Mouse (Mus musculus): Measurements from ENCODE around the gene Cic. TPM values are rescaled to one million over a fixed set of nuclear protein-coding genes. Genes with fewer than 3 reads are reported as not detected.
"Not testable (repeated sequence)": the region's sequence is repeated elsewhere in the genome, so short reads cannot be mapped to it uniquely, and the experiment has no call there.

Cic gene
- total RNA-seq, 2 experiments from 2014 or later = 88.4 to 90.5 TPM

DNA sequence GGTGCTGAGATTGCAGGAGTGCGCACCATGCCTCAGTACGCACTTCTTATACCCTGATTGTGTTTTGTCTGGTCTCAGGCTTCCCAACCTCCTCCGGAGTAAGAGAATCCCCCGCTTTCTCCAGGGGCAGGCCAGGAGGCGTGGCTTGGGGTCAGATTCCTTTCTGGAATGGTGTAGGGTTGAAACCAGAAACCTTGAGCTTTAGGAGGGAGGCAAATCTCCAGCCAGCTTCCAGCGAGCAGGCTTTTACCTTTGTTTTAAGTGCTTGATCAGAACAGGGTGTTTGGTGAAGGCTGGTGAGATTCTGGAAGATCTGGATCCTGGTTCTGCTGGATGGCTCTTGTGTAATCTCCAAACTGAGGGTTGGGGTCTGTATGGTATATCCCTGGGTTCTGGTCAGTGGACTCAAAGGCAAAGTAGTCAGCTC is 54.6 kb downstream of the Cic start:
- peak; percentile 34 to 42 for DNase-seq
- intact Hi-C loops (cut with DNase I) = no loop called here

DNA sequence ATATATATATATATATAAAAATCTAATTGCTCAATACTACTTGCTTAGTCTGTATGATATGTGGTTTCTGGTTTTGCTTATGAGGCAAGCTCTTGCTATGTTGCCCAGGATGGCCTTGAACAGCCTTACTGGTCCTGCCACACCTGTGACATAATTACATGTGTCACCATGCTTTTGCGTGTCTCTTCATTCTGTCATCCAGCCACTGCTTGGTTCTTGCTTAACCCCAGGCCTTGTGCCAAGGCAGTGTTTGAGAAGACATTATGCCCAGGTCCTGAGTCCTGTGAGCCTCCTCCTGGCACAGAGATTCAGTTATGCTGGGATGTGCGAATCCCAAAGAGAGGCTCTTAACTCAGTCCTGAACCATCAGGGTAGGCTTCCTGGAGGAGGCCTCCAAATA is 55.7 kb downstream of the Cic start:
- intact Hi-C loops (cut with DNase I) = no loop called here

DNA sequence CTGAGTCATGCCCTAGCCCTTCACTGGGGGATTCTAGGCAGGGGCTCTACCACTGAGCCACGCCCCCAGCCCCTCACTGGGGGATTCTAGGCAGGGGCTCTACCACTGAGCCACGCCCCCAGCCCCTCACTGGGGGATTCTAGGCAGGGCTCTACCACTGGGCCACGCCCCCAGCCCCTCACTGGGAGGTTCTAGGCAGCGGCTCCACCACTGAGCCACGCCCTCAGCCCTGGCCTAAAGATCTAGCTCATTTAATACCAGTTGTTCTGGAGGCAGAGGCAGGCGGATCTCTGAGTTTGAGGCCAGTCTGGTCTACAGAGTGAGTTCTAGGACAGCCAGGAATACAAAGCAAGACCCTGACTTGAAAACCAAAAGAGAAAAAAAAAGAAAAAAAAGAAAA is 57.9 kb downstream of the Cic start:
- DNase-seq; intact Hi-C loops (cut with DNase I): not testable (repeated sequence)

More for the DNA sequence above, 55.7 kb downstream of the Cic start:
- no peak for DNase-seq

DNA sequence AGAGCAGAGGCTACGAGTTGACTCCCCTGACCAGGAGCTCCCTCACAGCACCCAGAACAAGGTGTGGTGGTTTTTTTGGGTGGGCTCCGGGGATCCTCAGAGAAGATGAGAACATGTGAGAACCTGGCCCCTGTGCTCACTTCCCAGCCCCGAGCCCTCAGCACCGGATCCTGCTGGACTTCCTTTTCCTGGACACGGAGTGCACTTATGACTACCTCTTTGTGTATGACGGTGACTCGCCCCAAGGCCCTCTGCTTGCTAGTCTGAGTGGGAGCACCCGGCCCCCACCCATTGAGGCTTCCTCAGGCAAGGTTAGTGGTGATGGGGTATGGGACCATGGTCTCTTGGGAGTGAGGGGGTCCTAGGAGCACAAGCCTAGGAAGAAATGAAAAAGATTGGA is 58.7 kb downstream of the Cic start:
- intact Hi-C loops (cut with DNase I) = no loop called here
- no peak for DNase-seq

DNA sequence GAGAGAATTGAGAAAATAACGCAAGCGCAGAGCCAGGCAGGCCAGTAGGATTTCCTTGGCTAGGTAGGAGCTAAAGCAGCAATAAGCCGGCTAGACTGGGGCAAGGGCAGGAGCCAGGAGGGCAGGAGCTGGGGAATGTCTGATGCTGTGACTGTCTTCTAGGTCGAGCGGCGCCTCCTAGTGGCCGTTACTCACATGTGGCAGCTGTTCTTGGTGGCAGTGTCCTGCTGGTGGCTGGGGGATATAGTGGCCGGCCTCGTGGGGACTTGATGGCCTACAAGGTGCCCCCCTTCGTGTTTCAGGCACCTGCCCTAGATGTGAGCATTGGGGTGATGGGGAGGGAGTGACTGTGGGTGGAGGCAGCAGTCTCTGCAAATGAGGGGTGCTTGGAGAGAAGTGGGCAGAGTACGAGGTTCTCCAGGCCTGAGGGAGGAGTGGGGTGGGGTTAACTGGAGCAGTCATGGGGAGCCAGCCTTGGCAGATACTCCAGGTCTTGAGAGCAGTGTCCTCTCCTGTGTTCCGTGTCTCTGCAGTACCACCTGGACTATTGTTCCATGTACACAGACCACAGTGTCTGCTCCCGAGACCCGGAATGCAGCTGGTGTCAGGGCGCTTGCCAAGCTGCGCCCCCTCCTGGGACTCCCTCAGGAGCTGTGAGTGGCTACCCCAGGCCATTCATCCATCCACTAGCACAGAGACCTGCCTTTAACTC is 66.2 kb downstream of the Cic start:
- intact Hi-C loops (cut with DNase I) = loop anchor here (1.0 to 10.0 kb wide), 2 partner anchors 200 to 229 kb away; no protein-coding TSS in a partner anchor

DNA sequence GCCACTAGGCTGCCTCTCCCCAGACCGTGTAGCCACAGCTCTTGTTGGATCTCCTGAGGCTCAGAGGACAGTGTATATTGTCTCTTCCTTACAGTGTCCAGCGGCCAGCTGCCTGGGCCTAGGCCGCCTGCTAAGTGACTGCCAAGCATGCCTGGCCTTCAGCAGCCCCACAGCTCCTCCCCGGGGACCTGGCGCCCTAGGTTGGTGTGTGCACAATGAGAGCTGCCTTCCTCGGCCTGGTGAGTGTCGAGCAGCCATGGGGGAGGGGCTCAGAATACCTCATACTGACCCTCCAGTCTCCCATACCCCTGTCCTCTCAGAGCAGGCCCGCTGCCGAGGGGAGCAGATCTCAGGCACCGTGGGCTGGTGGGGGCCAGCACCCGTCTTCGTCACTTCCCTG is 67.0 kb downstream of the Cic start:
- no peak for DNase-seq
- intact Hi-C loops (cut with DNase I) = loop anchor here (10.0 kb wide), 1 partner anchor 230 kb away; no protein-coding TSS in a partner anchor

More for the DNA sequence above, 66.2 kb downstream of the Cic start:
- DNase-seq = peak; percentile 74 to 83

DNA sequence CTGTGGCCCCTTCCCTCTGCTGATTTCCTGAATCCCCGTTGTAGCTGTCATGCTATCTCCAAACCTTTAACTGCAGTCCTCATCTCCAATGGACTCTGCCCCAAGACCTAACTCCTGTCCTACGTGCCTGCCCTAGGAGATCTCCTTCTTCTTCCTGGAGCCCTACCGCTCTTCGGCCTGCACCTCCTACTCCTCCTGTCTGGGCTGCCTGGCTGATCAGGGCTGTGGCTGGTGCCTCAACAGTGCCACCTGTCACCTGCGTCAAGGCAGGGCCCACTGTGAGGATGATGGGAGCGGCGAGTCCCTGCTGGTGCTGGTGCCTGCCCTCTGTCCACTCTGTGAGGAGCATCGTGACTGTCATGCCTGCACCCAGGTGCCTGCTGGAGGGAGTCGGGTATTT is 71.8 kb downstream of the Cic start:
- intact Hi-C loops (cut with DNase I) = loop anchor here (10.0 kb wide), 1 partner anchor 235 kb away; no protein-coding TSS in a partner anchor
- no peak for DNase-seq

DNA sequence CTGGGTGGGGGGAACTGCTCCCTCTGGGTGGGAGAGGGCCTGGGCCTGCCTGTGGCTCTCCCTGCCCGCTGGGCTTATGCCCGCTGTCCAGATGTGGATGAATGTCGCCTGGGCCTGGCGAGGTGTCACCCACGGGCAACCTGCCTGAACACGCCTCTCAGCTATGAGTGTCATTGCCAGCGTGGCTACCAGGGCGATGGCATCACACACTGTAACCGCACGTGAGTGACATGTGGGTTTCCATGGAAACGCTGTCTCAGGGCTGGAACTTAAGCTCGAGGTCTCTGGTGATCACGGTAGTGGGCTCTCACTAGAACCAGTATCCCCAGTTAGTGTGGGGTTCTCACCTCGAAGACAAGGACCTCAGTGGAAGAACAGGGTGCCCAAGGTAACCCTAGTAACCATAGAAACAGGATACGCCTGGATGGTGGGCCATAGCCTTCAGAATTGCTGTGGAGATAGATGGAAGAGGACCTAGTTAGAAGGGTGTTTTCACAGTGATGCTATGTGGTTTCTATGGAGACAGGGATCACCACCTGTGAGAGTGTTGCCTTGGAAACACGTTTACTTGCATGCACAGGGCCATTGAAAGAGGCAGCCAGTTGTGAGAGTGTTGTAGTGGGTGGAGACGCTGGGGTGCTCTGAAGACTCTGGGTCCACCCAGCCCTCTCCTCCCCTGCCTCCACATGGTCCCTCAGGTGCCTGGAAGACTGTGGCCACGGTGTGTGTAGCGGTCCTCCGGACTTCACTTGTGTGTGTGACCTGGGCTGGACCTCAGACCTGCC is 73.7 kb downstream of the Cic start:
- no peak for DNase-seq
- intact Hi-C loops (cut with DNase I) = no loop called here

Small RNA genes lying within 50 kb of the gene (microRNA-seq; reads per million reads assigned to microRNA genes)
- 0.47 to 0.70 reads per million in 2 experiments for gene Mir7048

Other genes starting within 250 kb of the Cic start
- gene Grik5, start 195.4 kb upstream of the Cic start, total RNA-seq (2021) = 1 to 10 TPM; 9.0 to 9.5 TPM
- gene Zfp574, start 195.1 kb upstream of the Cic start, total RNA-seq (2021) = 10 to 100 TPM; 12.1 to 13.6 TPM
- under 1 TPM; 0.19 to 0.50 TPM for gene Pou2f2, start 88.0 kb upstream of the Cic start, total RNA-seq (2021)
- gene Dedd2, start 47.1 kb upstream of the Cic start, total RNA-seq (2021) = 10 to 100 TPM; 14.2 TPM
- 10 to 100 TPM in 1 of 2 experiments, 1 to 10 TPM in 1; 8.7 to 11.4 TPM for gene Zfp526, start 46.3 kb upstream of the Cic start, total RNA-seq (2021)
- gene Gsk3a, start 29.9 kb upstream of the Cic start, total RNA-seq (2021) = 10 to 100 TPM; 69.7 to 72.0 TPM
- 10 to 100 TPM; 38.6 to 42.2 TPM for gene Erf, start 16.9 kb upstream of the Cic start, total RNA-seq (2021)
- 10 to 100 TPM; 12.8 to 16.0 TPM for gene Pafah1b3, start 30.3 kb downstream of the Cic start, total RNA-seq (2021)
- gene Prr19, start 33.7 kb downstream of the Cic start, total RNA-seq (2021) = not detected
- not detected for gene Tmem145, start 38.4 kb downstream of the Cic start, total RNA-seq (2021)
- gene Megf8, start 49.5 kb downstream of the Cic start, total RNA-seq (2021) = 10 to 100 TPM; 28.8 to 29.9 TPM
- gene Cnfn, start 102.0 kb downstream of the Cic start, total RNA-seq (2021) = not detected
- gene Lipe, start 131.0 kb downstream of the Cic start, total RNA-seq (2021) = 10 to 100 TPM; 50.2 to 67.2 TPM
- gene Cxcl17, start 145.2 kb downstream of the Cic start, total RNA-seq (2021) = not detected
- gene Ceacam1, start 209.9 kb downstream of the Cic start, total RNA-seq (2021) = 10 to 100 TPM; 15.0 to 15.6 TPM